Mouse (Mus musculus) layer of hippocampus, adult 9-11 months (tissue): ENCODE measurements at regions not wholly inside any gene's neighbourhood (a gene's known extent, or its start where the extent isn't known, plus 50 kb on each side); places are given as distances from the start of the nearest gene placed in this dataset.

Experiments
- DNase-seq: peaks from one replicate; pipeline ENCODE4 v3.0.0; 2022

GRCm38 (mm10) chr10:106058050-106058449 lies 216.9 kb upstream of the Mettl25 start:
- DNase-seq, result no peak

DNA sequence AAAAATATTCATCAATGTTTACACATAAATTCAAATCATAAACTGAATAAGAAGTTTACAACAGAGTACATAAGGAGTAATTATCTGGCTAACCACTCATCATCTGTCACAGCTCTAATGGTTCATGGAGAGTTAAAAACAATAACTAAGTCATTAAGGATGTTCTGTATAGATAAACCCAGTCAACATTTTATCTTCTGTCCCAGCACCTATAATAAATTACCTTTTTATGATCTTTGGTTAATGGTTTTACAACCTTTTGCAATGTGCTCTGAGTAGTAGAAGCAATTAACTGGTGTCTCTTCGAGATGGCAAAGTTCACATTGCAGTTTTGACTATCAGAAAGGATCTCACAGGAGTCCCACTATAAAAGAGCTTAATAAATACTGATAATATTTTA lies 197.3 kb upstream of the Mettl25 start:
- no peak for DNase-seq

GRCm38 (mm10) chr10:106038033-106038432 lies 196.9 kb upstream of the Mettl25 start:
- DNase-seq, result no peak

GRCm38 (mm10) chr10:106033416-106033815 lies 192.2 kb upstream of the Mettl25 start:
- DNase-seq, result no peak

GRCm38 (mm10) chr10:106024648-106025047 lies 183.5 kb upstream of the Mettl25 start:
- no peak for DNase-seq

GRCm38 (mm10) chr10:106023639-106024215 lies 182.5 kb upstream of the Mettl25 start:
- DNase-seq, result no peak

DNA sequence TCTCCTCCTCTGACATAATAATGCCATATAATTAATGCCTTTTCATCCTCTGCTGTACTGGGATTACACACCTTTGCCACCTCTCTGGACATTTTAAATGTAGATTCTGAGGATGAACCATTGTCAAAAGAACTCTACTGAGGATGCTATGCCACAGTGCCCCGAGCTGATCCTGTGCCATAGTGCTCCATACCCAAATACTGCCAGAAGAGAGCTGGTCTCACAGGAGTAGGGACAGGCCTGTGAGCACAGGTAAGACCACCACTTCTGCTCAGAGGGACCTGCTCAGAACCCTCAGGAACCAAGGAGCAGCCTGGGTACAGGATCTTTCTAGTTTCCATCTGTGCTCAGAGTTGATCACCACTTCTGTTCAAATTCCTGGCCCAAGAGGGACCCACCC lies 174.8 kb upstream of the Mettl25 start:
- no peak for DNase-seq

DNA sequence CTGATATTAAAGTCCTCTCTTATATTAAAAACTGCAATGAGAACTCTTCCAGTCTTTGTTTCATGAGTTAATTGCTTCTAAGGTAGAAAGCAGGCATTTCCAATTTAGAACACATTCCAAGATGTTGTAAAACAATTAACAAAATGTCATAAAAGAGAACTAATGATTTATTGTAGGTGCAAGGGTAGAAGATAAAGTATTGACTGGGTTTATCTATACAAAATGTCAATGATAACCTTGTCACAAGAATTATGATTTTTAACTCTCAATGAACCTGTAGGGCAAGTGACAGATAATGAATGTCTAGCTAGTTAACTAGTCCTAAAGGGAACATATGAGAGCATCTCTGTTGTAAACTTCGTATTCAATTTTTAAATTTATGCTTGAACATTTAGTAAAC lies 174.3 kb upstream of the Mettl25 start:
- no peak for DNase-seq

DNA sequence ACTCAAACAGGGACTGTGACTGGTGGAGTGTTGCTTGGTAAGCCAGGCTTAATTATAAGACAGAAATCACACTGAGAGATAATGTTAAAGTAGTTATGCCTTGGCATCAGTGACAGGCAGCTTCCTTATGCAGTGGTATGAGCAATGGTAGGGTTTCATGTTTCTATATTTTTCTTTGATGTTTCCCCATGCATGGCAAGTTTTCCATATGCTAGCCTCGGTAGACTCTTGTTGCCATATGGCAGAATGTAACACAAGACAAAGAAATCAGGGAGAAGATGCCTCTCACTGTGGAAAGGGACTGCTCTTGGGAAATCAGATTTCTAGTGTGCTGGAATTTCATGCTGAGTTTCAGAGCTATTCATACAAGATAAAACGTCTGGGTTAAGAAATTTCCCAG lies 169.0 kb upstream of the Mettl25 start:
- DNase-seq, result peak; percentile 5

GRCm38 (mm10) chr10:106007331-106007730 lies 166.2 kb upstream of the Mettl25 start:
- DNase-seq, result no peak

DNA sequence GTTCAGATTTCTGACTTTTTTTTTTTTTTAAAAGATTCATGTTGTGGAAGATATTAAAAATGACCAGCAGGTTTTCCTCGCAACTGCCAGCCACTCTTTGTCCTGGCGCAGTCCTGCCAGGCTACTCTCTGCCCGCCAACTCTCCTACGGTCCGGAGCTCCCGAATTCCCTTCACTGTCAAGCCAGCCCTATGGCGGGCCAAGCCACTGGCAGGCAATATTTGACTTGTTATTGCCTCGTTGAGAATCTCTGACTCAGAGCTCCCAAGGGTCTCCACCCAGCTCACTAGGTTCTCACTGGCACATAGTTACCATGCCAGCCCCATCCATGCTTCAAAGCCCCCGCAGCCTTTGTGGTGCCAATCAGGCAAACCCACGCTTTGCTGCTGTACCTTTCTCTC lies 165.7 kb upstream of the Mettl25 start:
- DNase-seq, result peak; percentile 26

DNA sequence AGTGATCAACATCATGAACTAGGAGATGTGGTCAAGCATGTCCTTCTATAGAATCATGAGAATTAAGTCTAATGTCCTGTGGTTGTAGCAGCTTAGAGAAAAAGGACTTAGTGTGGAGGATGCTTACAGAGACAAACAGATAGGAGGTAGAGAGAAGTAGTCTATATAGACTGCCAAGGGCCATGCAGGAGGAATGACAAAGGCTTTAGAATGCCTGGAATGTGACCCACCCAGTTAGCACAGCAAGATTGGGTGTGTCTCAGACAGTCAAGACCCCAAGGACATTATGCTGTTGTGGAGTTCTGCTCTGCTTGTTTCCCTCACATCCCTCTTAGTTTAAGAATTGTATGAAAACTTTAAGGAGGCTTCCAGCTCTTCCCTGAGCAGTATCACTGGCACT lies 164.9 kb upstream of the Mettl25 start:
- DNase-seq, result no peak

DNA sequence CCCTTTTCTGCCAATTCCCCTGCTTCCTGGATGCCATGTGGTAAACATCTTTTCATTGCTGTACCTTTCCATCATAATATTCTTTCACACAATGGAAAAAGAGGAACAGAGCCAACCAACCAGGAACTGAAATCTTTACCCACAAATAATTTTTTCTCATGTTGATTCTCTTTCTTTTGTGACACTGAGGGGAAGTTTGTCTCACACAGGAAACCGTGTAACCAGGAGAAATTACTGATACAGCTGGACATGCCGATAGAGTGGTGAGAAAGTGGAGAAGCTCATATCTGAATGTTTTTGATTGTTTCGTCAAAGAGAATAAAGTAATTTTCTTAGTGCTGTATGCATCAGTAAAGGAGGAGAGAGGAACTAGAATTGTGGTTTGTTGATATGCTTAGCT lies 116.3 kb upstream of the Mettl25 start:
- DNase-seq, result no peak

GRCm38 (mm10) chr10:105933309-105933708 lies 92.1 kb upstream of the Mettl25 start:
- no peak for DNase-seq

- DNase-seq, result no peak
Observed at GRCm38 (mm10) chr10:105932786-105933185, 91.6 kb upstream of the Mettl25 start.

- DNase-seq, result no peak
Observed at GRCm38 (mm10) chr10:105927596-105927995, 86.4 kb upstream of the Mettl25 start.

DNA sequence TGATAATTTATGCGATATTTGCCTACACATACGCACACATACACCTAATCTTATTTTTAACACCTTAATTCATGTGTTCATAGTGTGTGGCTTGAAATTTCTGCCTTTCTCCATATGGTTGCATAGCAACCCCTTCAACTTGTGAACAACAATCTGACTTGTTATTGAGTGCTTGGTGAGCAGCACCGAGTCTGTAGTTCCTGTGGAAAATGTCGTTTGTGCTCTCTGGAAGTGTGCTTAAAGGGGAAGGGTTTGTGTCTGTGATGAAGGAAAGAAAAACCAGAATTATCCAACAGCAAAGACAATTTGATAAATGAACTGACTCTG lies 85.7 kb upstream of the Mettl25 start:
- no peak for DNase-seq

DNA sequence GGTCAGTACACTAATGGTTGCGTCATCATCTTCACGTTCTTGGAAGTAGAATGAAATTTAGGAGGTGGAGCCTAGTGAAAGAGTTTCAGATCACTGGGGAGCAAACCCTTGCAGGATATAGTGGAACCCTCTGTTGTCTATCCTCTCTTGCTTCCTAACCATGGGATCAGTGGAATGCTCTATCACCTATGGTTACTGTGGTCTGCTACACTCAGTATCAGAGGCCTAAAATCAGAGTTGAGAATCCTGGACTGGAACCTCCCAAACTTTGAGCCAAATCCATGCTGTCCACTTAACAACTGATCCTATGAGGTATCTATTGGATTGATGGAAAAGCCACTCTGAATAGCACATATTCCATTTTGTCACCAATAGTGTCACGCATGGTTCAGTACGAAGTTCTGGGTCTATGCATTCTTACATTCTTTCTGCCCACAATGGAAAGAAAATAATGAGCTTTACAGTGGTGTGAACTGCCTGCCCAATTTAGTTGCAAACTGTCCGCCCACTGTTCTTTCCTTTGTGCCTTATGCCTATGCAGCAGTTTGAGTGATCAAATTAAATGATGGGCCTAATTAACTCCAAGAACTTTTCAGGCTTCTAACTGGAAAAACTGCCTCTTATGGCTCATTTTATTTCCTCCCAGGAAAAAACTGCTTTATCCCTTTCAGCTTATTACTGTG lies 85.2 kb upstream of the Mettl25 start:
- peak; percentile 11 for DNase-seq

DNA sequence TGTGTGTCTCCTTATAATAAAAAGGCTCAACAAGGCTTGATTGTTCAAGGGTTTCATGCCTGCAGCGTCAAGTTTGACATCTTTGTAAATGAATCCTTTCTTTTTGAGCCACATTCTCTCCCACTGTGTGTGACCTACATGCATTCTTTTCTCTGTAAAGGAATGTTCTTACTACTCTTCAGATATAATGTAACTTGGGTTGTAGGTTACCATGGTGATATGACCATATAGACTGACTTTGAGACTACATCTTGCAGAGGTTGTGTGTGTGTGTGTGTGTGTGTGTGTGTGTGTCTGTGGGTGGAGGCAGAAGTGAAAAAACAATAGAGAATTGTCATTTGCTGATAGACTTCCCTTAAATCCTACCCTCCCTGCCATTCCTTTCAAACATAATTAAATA lies 58.5 kb upstream of the Mettl25 start:
- DNase-seq, result no peak

GRCm38 (mm10) chr10:105899225-105899624 lies 58.0 kb upstream of the Mettl25 start:
- DNase-seq, result no peak
